Mouse (Mus musculus) frontal cortex, adult 2 months (tissue): ENCODE measurements at regions not wholly inside any gene's neighbourhood (a gene's known extent, or its start where the extent isn't known, plus 50 kb on each side); places are given as distances from the start of the nearest gene placed in this dataset.

ENCODE experiments used
- DNase-seq, 2 experiments: peaks; one replicate each; pipeline ENCODE4 v3.0.0; 2022; ENCODE audit warnings: low spot score in 1 of 2; ENCODE audit errors: extremely low spot score in 1 of 2

DNA sequence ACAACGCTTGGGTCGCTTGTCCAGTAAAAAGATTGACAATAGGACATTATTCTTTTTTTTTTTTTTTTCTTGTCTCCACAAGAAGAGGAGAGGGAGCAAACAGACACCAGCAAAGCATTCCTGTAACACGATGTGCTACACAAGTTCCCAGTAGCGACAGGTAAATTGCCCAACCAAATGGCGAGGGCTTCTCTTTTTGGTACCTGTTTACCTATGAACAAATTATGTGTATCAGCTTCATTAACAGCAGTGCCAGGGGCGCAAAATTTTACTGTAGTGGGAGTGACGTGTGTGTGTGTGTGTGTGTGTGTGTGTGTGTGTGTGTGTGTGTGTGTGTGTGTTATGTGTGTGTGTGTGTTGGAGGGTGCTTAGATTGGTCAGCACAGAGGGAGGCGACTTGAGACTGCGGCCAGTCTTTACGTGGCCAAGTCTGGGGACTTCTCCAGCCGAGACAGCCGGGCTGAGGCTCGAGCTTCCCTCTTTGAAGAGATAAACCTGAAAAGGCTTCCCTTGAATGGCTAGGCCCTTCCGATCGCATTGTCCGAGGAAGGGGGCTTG lies 226.4 kb downstream of the Mef2c start:
- no peak for DNase-seq

DNA sequence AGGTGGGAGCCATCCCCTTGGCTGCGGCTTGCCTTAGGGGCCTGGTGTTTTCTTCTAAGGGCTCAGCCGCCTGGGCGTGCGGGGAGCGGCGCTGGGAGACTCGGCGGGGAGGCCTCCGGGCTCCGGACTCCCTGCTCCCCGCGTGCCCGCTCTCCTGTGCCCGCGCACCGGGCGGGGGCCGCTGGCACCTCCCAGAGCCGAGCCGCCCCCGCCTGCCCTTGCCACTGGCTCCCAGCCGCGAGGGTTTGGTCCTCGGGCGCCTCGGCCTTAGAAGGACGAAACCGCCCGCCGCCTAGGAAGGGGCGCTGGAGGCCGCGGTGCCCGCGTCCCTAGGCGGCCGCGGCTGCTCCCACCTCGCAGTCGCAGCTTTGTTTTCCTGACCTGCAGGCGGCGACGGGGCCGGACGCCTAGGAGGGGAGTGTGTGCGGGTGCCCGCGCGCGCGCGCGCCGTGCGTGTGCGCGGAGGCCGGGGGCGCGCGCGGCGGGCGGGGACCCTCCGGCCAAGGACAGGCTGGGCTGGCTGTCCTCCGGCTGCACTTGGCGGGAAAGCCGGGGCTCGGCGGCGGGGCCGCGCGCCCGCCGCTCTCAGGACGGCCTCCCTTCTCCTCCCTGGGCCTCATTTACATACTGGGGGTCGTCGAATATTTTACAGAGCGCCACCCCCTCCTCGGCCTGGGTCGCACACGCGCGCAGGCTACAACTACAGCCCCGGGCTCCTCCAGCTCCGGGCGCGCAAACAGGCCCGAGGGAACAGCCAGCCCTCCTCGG lies 227.1 kb downstream of the Mef2c start:
- DNase-seq: peak in 1 of 2 experiments; percentile 83

DNA sequence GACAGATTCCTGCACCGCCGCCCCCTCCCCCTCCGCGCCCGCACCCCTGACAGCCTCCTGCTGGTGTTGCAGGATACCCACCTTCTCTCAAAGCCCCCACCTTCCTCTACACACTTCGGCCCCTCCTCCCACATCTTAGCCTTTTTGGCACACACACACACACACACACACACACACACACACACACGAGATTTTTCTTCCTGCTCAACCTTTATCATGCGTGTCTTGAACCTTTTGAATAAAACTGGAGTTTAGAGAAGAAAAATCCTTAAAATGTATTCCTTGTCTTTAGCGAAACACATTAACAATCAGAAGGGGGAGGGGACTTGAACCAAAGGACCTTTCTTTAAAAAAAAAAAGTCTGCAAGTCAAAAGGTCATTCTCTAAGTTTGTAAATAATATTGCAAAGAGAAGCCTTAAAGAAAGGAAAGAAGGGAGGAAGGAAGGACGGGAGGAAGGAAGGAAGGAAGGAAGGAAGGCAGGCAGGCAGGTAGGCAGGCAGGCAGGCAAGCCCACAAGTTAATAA lies 227.7 kb downstream of the Mef2c start:
- no peak for DNase-seq

- DNase-seq: no peak
Observed at GRCm38 (mm10) chr13:83732283-83733121, 228.7 kb downstream of the Mef2c start.

DNA sequence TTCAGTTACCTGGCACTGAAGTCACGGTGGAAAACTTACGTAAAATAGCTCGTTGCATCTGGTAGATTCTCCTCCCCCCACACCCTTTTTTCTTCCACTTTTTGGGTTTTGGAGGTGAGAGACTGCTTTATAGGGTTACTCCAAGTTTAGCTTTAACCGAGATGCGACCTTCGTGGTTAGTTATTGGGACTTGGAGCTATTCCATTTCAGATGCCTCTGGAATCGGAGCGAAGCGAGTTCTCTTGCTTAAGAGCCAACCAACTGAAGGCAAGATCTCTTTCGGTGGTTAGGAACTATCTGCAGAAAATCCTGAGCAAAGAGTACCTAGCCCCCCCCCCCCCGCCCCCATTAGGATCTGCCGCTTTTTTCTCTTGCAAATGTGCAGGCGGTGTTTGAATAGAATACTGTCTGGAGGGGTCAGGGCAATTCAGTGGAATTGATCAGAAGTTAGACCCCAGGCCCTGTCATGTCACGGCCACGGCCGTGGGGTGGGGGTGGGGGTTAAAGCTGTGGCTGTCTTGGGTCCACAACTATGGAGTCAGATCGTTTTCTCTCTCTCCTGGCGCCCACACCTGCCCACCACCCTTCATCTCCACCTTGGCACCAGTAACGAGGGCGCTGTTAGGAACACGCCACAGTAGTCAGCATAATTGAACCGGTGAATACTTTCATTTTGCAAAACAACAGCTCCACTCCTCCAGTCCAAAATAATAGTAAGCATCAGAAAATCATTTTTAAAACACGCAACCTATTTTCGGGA lies 229.6 kb downstream of the Mef2c start:
- no peak for DNase-seq

DNA sequence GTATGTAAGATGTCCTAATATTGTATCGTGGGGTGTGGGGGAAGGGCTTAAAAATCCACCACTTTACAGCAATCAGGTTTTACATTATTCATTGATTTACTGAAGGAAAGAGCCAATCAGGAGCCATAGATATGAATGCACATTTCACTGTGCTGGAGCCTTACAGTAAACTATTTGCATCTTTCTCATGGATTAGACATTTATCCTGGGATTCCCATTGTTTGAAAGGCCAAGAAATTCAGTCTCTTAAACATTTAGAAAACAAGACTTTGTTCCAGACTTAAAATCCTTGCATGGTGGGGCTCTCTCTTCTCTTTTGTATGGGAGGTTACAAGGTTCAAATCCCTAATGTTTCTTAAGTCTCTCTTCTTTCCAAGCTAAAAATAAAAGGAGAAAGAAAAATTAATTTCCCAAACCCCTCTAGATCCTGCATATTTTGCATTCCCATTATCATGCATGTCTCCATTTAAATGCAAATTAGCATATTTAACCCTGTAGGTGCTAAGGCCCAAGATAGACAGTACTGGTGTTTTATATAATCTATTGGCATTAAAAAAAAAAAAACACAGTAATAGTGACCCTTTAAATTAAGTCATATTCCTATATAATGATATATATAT lies 230.3 kb downstream of the Mef2c start:
- DNase-seq: no peak

- no peak for DNase-seq
Observed at GRCm38 (mm10) chr13:83734656-83735055, 230.8 kb downstream of the Mef2c start.

GRCm38 (mm10) chr13:83735101-83735500 lies 231.3 kb downstream of the Mef2c start:
- no peak for DNase-seq

DNA sequence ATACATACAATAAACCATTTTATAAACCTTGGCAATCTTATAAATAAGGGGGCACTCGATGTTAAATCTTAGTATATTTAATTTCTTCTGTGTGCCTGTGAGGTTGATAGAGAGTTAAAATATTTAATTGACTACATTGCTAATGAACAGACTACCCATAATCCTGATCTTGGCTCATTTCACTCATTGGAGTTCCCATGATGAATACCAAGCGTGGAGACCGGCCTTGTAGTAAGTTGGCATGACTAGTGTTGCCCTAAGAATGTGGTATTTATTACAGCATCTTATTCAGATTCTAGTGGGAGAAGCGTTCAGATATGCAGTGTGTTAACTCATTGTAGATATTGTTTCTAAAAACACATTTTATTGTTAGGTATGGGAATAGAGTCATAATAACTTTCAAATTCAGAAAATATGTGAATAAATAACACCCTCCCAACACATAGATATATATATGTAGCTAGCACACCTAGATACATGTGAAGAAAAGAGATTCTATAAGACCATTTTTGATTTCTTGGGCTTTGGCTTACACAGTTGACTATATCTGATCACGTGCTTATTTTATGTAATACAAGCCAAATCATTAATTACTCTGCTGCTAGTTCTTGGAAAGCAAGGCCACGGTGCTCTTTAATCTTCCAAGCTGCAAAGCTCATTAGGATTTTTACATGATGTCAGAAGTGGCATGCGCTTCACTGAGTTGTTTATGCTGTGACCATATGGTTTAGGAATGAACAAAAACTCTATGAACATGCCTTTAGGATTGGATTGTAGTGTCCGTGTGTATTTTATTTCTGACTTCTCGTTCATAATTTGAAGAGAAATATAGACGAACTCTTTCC lies 232.0 kb downstream of the Mef2c start:
- no peak for DNase-seq

DNA sequence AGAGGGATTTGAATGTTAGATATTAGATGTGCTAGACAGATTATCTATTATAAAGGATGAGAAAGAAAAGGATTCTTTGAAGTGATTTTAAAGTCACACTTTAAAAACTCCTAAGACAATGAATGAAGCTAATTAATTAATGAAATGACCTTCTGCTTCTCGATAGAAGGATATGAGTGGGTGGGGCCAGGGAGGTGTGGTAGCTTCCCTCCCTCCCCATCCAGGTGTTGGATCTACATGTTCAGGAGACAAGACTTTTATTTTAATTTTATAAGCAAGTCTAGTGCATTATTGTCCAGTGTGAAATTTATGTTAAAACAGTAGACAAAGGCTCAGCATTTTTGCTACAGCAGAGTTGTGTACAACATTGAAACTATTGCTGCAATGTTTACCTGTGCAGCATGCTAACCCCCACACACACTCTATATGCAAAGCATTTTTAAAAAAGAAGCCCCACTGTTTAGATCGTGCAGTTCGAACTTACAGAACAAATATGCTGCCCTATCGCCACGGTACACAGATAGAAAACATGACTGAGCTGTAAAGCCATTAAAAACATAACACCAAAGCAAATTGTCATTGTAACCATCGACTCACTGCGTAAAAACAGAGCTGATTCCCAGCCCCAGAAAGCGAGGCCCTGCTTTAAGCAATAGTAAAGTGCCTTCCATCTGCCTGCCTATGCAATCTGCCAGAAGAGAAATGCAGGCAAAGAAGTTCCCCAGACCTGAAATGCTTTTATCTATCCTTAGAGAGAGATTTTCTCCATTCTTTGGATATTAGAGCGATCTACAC lies 233.4 kb downstream of the Mef2c start:
- no peak for DNase-seq

GRCm38 (mm10) chr13:83737826-83738527 lies 234.1 kb downstream of the Mef2c start:
- DNase-seq: no peak

DNA sequence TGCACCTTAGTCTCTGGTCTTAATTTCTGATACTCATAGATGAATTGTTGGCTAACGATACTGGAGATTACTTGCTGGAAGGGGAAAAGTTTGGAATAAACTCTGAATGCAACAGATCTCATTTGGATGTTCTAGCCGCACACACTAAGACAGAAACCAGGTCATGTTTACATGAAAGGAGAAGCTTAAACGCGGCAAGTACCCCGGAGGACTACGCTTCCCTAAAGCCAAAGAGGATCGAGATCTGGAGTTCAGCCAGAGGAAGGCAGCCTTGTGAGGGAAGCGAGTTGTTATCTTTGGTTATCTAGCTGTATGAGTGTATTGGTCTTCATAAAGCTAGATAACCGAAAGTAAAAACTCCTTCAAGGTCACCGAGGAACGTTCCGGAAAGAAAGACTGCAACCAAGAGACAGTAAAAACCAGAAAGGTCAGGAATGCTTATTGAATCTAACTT lies 234.7 kb downstream of the Mef2c start:
- DNase-seq: peak in 1 of 2 experiments; percentile 54

- DNase-seq: no peak
Observed at GRCm38 (mm10) chr13:83739131-83739530, 235.3 kb downstream of the Mef2c start.

GRCm38 (mm10) chr13:83739541-83740061 lies 235.8 kb downstream of the Mef2c start:
- DNase-seq: peak; percentile 87

DNA sequence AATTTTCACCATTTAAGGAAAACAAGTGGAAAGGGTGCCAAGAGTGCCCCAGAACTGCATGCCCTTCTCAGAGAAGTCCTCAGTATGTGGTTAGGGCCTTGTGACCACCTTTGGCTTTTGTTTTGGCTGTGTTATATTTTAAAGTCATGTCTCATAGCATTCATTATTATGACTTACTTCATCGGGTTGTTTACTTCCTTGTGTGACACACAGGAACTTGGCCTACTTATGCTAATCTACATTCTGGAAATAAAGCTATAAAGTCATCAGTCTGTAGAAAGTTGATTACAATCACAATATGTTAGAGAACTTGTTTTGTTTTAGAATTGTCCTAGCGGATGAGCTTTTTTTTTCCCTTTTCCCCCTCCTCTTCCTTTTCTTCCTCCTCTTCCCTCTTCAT lies 236.3 kb downstream of the Mef2c start:
- no peak for DNase-seq

- no peak for DNase-seq
Observed at GRCm38 (mm10) chr13:83740771-83741170, 236.9 kb downstream of the Mef2c start.

DNA sequence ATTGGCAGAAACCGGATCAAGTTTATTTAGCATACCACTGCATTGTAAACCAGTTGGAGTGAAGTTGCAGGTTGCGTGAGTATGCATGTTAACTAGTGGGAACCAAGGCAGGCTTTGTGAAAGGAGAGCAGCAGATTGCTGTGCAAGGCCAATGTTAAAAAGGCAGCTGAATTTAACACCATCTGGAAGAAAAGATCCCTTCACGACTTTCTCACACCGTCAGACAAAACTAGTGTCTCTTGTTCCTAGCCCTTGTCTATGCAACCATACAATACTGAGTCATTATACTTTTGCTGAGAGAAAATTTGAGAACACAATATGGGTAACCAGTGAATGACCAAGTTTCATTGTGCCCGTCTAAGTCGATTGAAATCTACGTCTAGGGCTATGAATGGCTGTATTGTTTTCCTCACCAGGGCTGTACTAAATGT lies 237.8 kb downstream of the Mef2c start:
- peak in 1 of 2 experiments; percentile 62 for DNase-seq
